Mouse (Mus musculus) gastrocnemius, adult 2 months (tissue): Measurements from ENCODE around the gene Ap4s1. TPM values are rescaled to one million over a fixed set of nuclear protein-coding genes. Genes with fewer than 3 reads are reported as not detected.

ENCODE experiments used
- DNase-seq: peaks from one replicate; pipeline ENCODE4 v3.0.0; 2022
- H3K27ac ChIP-seq: fragments of 200-600 bp; 2 replicates; pipeline ENCODE4 v1.8.1; 2022; ENCODE audit warnings: mild to moderate bottlenecking
- H3K4me3 ChIP-seq: fragments of 200-600 bp; 2 replicates; pipeline ENCODE4 v1.8.1; 2022; ENCODE audit warnings: mild to moderate bottlenecking, moderate library complexity
- CTCF ChIP-seq: fragments of 200-600 bp; IDR thresholded peaks from 2 replicates; pipeline ENCODE4 v1.8.1; 2022; ENCODE audit warnings: antibody characterized with exemption, mild to moderate bottlenecking, moderate library complexity
- intact Hi-C: fragments of 180-260 bp; cut with DNase I; formaldehyde crosslinking; loops from one replicate; pipeline ENCODE4 v1.15.1; 2025
- total RNA-seq, 2 experiments: library from RNA; stranded (reverse); gene quantifications; 2 replicates each; pipeline ENCODE4 v1.2.3; 2021

Ap4s1 gene
- total RNA-seq, 2 experiments from 2014 or later = 60.2 to 61.3 TPM

DNA sequence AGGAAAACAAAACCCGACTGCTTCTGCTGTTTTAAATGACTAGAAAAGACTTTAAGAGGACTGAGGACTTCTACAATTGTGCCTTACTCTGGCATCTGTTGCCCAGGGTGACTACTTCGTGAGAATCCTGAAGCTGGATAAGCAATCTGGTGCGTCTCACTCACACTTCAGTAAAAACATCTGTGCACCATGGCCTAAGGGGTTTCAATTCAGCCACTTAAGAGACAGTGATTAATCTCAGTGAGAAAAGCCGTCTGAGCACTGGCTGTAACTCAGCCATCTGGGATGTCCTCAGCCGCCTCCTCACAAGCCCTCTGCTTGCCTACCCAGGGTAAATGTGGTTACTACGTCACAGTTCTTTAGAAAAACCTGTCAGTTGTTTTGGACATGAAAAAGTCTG, 54.1 kb downstream of the Ap4s1 start:
- Histone ChIP-seq H3K4me3 (no peak overlapping the region), H3K27ac (no peak overlapping the region)
- intact Hi-C loops = loop anchor here (5.0 kb wide), 1 partner anchor 42 kb away; no protein-coding TSS in a partner anchor
- no peak for TF ChIP-seq CTCF
- no peak for DNase-seq

DNA sequence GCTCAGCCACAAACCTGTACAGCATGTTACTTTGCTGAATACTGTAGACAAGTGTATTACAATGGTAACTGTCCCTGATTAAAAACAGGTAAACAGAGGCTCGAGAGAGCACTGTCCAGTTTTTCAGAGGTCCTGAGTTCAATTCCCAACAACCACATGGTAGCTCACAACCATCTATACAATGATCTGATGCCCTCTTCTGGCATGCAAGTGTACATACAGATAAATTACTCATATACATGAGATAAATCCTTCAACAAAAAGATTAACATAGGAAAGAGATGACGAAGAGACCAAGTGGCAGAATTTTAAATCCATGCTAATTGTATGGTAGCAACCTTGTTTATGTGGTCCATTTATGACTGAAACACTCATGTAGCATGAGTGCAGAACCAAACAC, 56.5 kb downstream of the Ap4s1 start:
- Histone ChIP-seq H3K4me3 (no peak overlapping the region), H3K27ac (no peak overlapping the region)
- no peak for DNase-seq
- intact Hi-C loops = loop anchor here (5.0 kb wide), 1 partner anchor 40 kb away; no protein-coding TSS in a partner anchor
- peak; percentile 42 for TF ChIP-seq CTCF

DNA sequence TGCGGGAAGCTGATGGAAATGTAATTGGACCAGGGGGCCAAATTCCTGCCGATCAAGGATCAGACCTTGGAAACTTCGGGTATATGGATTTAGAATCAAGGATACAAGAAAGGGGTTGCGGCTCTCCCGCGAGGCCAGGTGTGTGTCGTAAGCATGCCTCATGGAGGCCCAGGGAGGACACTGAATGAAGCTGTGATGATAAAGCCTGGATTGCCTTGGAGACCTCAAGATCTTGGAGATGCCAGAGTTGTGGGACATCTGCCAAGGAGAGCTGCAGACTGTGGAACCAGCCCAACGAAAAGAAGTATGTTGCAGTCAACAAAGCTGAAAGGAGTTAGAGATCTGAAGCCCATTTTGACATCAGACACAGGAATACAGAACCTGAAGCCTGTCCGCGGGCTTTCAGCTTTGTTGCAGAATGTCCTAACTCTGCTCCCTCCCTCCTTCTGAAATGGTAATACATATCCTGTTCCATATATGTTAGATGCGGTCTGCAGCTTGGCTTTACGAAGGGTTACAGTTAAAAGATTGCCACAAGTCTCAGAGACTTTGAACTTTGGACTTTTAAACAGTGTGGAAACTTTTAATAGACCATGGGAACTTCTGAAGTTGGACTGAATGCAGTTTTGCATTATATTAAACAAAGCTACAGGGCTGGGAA, 65.2 kb downstream of the Ap4s1 start:
- no peak for DNase-seq
- intact Hi-C loops = loop anchor here (10.0 kb wide), 1 partner anchor 361 kb away; no protein-coding TSS in a partner anchor
- no peak overlapping the region for H3K4me3 ChIP-seq
- no peak overlapping the region for H3K27ac ChIP-seq
- no peak for TF ChIP-seq CTCF

DNA sequence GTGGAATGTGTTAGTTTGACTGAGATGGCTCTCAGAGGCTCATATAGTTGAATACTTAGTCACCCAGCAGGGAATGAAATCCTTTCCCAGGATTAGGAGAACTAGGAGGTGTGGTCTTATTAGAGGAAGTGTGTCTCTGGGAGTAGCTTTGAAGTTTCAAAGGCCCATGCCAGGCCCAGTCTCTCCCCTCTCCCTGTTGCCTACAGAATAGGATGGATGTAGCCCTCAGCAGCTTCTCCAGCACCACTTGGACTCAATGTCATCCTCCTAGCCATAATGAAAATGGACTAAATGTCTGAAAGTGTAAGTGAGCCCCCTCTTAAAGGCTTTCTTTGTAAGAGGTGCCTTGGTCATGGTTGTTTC, 65.7 kb downstream of the Ap4s1 start:
- Histone ChIP-seq H3K27ac (no peak overlapping the region), H3K4me3 (no peak overlapping the region)
- intact Hi-C loops = loop anchor here (10.0 kb wide), 1 partner anchor 362 kb away; no protein-coding TSS in a partner anchor
- no peak for TF ChIP-seq CTCF
- no peak for DNase-seq

DNA sequence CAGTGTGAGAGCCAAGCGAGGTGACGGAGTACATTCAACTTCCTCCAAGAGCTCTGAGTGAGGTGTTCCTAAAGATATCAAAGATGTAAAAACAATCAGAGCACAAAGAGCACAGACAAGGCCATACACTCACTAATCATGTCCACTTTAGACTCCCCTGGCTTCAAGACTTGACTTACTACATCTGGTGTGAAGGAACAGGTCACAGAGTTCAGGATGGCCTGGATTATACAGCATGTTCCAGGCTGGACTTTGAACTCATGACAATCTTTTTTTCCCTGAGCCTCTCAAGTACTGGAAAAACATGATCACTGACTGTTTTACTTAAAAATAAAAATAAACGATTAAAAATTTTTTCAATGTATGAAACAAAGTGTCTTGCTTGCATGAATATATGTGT, 68.5 kb downstream of the Ap4s1 start:
- DNase-seq = no peak
- TF ChIP-seq CTCF = no peak
- Histone ChIP-seq H3K27ac (no peak overlapping the region), H3K4me3 (no peak overlapping the region)
- intact Hi-C loops = loop anchor here (10.0 kb wide), 1 partner anchor 365 kb away; no protein-coding TSS in a partner anchor

DNA sequence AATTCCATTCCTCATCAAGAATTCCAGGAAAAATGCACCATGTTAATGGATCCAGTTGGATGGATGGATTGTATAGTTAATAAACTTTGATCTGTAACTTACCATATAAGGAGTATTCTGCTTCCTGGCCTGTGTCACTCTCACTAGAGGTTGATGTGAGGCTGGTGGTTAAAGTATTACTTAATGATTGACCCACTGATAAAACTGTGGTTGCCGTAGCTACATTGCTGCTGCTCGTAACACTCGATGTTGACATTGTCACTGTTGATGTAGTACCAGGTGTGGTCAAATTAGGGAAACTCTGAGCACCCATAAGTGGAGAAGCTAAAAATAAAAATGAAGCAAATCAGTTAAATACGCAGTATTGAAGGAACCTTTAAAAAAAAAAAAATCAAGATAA, 76.6 kb downstream of the Ap4s1 start:
- Histone ChIP-seq H3K27ac (no peak overlapping the region), H3K4me3 (no peak overlapping the region)
- intact Hi-C loops = no loop called here
- no peak for TF ChIP-seq CTCF
- no peak for DNase-seq

DNA sequence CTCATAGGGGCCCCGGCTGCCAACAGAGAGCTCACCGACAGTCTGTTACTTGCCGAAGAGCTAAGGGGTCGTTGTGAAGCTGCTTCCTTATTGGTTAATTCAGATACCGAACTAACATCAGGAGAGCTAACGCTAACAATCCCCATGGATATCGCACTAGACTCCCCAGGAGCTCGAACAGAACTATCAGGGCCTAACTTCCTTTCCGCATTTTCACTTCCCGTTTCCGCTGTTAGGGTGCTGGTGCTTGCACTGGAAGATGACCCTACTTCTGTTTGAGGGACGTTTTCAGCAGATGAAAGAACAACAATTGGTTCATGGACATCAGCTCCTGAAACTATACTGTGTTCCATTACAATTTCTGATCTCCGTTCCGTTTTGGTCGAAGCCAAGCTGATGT, 77.9 kb downstream of the Ap4s1 start:
- intact Hi-C loops = no loop called here
- DNase-seq = no peak
- H3K4me3 ChIP-seq = no peak overlapping the region
- no peak for TF ChIP-seq CTCF
- H3K27ac ChIP-seq = no peak overlapping the region

DNA sequence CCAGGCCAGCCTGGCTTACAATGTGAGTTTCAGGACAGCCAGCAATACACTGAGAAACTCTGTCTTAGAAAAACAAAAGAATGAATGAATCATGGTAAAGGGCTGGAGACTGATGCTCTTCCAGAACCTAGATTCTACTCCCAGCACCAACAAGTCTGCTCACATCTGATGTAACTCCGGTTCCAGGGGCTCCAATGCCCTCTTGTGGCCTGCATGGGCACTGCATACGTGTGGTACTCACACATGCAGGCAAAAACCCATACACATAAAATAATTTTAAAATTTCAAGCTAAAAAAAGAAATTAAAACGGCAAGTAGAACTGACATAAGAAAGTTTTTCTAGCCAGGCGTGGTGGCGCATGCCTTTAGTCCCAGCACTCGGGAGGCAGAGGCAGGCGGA, 94.0 kb downstream of the Ap4s1 start:
- no peak for DNase-seq
- H3K4me3 ChIP-seq = no peak overlapping the region
- intact Hi-C loops = loop anchor here (5.0 kb wide), 1 partner anchor 38 kb away; no protein-coding TSS in a partner anchor
- H3K27ac ChIP-seq = no peak overlapping the region
- peak; percentile 57 for TF ChIP-seq CTCF

Other genes starting within 250 kb of the Ap4s1 start
- under 1 TPM in 1 of 2 experiments, not detected in 1; 0.33 TPM for gene Coch, start 97.7 kb upstream of the Ap4s1 start, total RNA-seq
- 100 to 1,000 TPM; 142 to 174 TPM for gene Strn3, start 864 bp downstream of the Ap4s1 start, total RNA-seq
- 100 to 1,000 TPM in 1 of 2 experiments, 10 to 100 TPM in 1; 98.6 to 100 TPM for gene Hectd1, start 138.5 kb downstream of the Ap4s1 start, total RNA-seq